Comparison of ENCODE assay signal across 11 mouse cellular contexts in genomic region chr7:44638663-44639062, GRCm38 (mm10). TPM values are rescaled to one million over a fixed set of nuclear protein-coding genes. Genes with fewer than 3 reads are reported as not detected.
DNase-seq lines count a peak whose midpoint lies in the region; ATAC-seq and TF ChIP-seq lines count a peak whose summit lies in the region.
"Had no signal": no experiment of that assay in that cellular context is flagged by ENCODE, and none has a peak within 500 bp of the region (broad histone marks: within the 10 kb centered on the region; RNA-seq: fewer than 3 reads in every experiment).

No protein-coding gene starts in this region.

- 0 out of 2 replicates have a peak, but pooled peaks have one; percentile 47 for ATAC-seq in heart, embryonic 11.5 days (replicated peaks; ENCODE audit: insufficient number of reproducible peaks, low FRiP score, low TSS enrichment)
- ATAC-seq in forebrain, embryonic 13.5 days = no peak
- no peak for ATAC-seq in midbrain, embryonic 13.5 days
- ATAC-seq in lung, postnatal 0 days = no peak

- H3K27me3 ChIP-seq in heart, embryonic 11.5 days (ENCODE audit: control insufficient read depth, insufficient read depth, low read length) = peaks cover 68% of the 10 kb centered on the region
- peaks cover 7% of the 10 kb centered on the region for H3K27me3 ChIP-seq in E14TG2a.4 (ENCODE audit: insufficient read depth, low read length)
- H3K27me3 ChIP-seq in forebrain, embryonic 13.5 days = peaks cover 68% of the 10 kb centered on the region
- peaks cover 76% of the 10 kb centered on the region for H3K27me3 ChIP-seq in midbrain, embryonic 13.5 days
- H3K27me3 ChIP-seq in lung, postnatal 0 days (replicated peaks; ENCODE audit: insufficient read depth, low read length) = no peaks in the 10 kb centered on the region; the same call in 1 of the 2 replicates

- TF ChIP-seq EP300 in lung, postnatal 0 days (IDR thresholded peaks at IDR 0.05) = no peak

- no peak overlapping the region for H3K4me3 ChIP-seq in heart, embryonic 11.5 days (ENCODE audit: low read depth, low read length)
- H3K4me3 ChIP-seq in E14TG2a.4 (replicated peaks; ENCODE audit: low read length) = peak overlapping the region; percentile 73
- peak overlapping the region; percentile 9; the same call in 1 of the 2 replicates for H3K4me3 ChIP-seq in forebrain, embryonic 13.5 days
- peak overlapping the region; percentile 4; the same call in 1 of the 2 replicates for H3K4me3 ChIP-seq in midbrain, embryonic 13.5 days (replicated peaks)
- H3K4me3 ChIP-seq in lung, postnatal 0 days (ENCODE audit: low read depth, low read length) = no peak overlapping the region

- H3K27ac ChIP-seq in heart, embryonic 11.5 days (ENCODE audit: low read depth, low read length) = no peak overlapping the region
- H3K27ac ChIP-seq in forebrain, embryonic 13.5 days = no peak overlapping the region
- H3K27ac ChIP-seq in midbrain, embryonic 13.5 days = no peak overlapping the region
- no peak overlapping the region for H3K27ac ChIP-seq in lung, postnatal 0 days (ENCODE audit: low read length)

- H3K4me1 ChIP-seq in heart, embryonic 11.5 days (ENCODE audit: control insufficient read depth, insufficient read depth, low read length) = no peaks in the 10 kb centered on the region
- H3K4me1 ChIP-seq in E14TG2a.4 (replicated peaks; ENCODE audit: low read depth, low read length) = peaks cover 52% of the 10 kb centered on the region
- peaks cover 7% of the 10 kb centered on the region; the same call in 1 of the 2 replicates for H3K4me1 ChIP-seq in forebrain, embryonic 13.5 days
- 0 out of 2 replicates have a peak, but pooled peaks cover 2% of the 10 kb centered on the region for H3K4me1 ChIP-seq in midbrain, embryonic 13.5 days (replicated peaks)
- no peaks in the 10 kb centered on the region for H3K4me1 ChIP-seq in lung, postnatal 0 days (ENCODE audit: insufficient read depth, low read depth, low read length)

- no peak for TF ChIP-seq CTCF in E14TG2a.4 (conservative IDR thresholded peaks at IDR 0.05; ENCODE audit: low read length)
- no peak for TF ChIP-seq CTCF in lung, postnatal 0 days (IDR thresholded peaks at IDR 0.05)

- WGBS in heart, embryonic 11.5 days (ENCODE audit: insufficient replicate concordance) = 3% methylated on average over 16 of the region's 16 CpGs
- WGBS in forebrain, embryonic 13.5 days = 2% methylated on average over 16 of the region's 16 CpGs
- 3% methylated on average over 16 of the region's 16 CpGs for WGBS in midbrain, embryonic 13.5 days
- WGBS in lung, postnatal 0 days = 11% methylated on average over 15 of the region's 16 CpGs

- H3K4me2 ChIP-seq in heart, embryonic 11.5 days = peak overlapping the region; percentile 37; the same call in 1 of the 2 replicates
- peak overlapping the region; percentile 33 for H3K4me2 ChIP-seq in forebrain, embryonic 13.5 days
- H3K4me2 ChIP-seq in midbrain, embryonic 13.5 days (replicated peaks) = peak overlapping the region; percentile 35
- H3K4me2 ChIP-seq in lung, postnatal 0 days (replicated peaks; ENCODE audit: low read depth, low read length) = no peak overlapping the region

- H3K36me3 ChIP-seq in heart, embryonic 11.5 days (ENCODE audit: control insufficient read depth, insufficient read depth, low read length) = no peaks in the 10 kb centered on the region
- no peaks in the 10 kb centered on the region for H3K36me3 ChIP-seq in E14TG2a.4 (ENCODE audit: insufficient read depth, low read length)
- H3K36me3 ChIP-seq in forebrain, embryonic 13.5 days (ENCODE audit: poor library complexity, severe bottlenecking) = no peaks in the 10 kb centered on the region
- no peaks in the 10 kb centered on the region for H3K36me3 ChIP-seq in midbrain, embryonic 13.5 days
- 0 out of 2 replicates have a peak, but pooled peaks cover 11% of the 10 kb centered on the region for H3K36me3 ChIP-seq in lung, postnatal 0 days (ENCODE audit: insufficient read depth, low read length)

- H3K9me3 ChIP-seq in heart, embryonic 11.5 days (replicated peaks; ENCODE audit: control insufficient read depth, low read length) = no peaks in the 10 kb centered on the region
- no peaks in the 10 kb centered on the region for H3K9me3 ChIP-seq in E14TG2a.4 (ENCODE audit: low read length)
- H3K9me3 ChIP-seq in forebrain, embryonic 13.5 days (replicated peaks) = no peaks in the 10 kb centered on the region
- no peaks in the 10 kb centered on the region for H3K9me3 ChIP-seq in midbrain, embryonic 13.5 days
- no peaks in the 10 kb centered on the region for H3K9me3 ChIP-seq in lung, postnatal 0 days (ENCODE audit: low read length)

- DNase-seq in heart, adult 8-10 months (ENCODE audit: low spot score) = no peak
- DNase-seq in thymus, postnatal 14 days = no peak
- no peak for DNase-seq in lung, postnatal 0 days (ENCODE audit: low spot score)
- DNase-seq in lung, postnatal 25 days (ENCODE audit: low spot score) = no peak
- DNase-seq: B cell, adult 2 months; gastrocnemius, postnatal 10 days; heart, postnatal 36 days had no signal

- no peak overlapping the region for H3K9ac ChIP-seq in heart, embryonic 11.5 days (ENCODE audit: low read depth, low read length)
- no peak overlapping the region for H3K9ac ChIP-seq in forebrain, embryonic 13.5 days
- H3K9ac ChIP-seq in midbrain, embryonic 13.5 days (replicated peaks) = 0 out of 2 replicates have a peak overlapping the region, but pooled peaks have one; percentile 14
- no peak overlapping the region for H3K9ac ChIP-seq in lung, postnatal 0 days (replicated peaks; ENCODE audit: low read depth)

RNA-seq across cellular contexts. Expression of gene Myh14, which starts 32.0 kb away (rescaled TPM):
- 0.31 and 0.56 TPM in 2 replicates for polyA plus RNA-seq in heart, embryonic 11.5 days (2014; fragmentation: Nextera tagmentation; extraction: Ambion mirVana)
- 100 to 1,000 TPM in 1 of 4 experiments, 10 to 100 TPM in 3; 88.0 to 111 (median 88.2) TPM for total RNA-seq in heart, adult 8-10 months (2022)
- 0.49 and 0.84 TPM in 2 replicates for polyA plus RNA-seq in forebrain, embryonic 13.5 days (2015; fragmentation: Nextera tagmentation; extraction: Ambion mirVana)
- polyA plus RNA-seq in midbrain, embryonic 13.5 days (2015; fragmentation: Nextera tagmentation; extraction: Ambion mirVana) = 0.84 and 1.2 TPM in 2 replicates
- 202 and 215 TPM in 2 replicates for polyA plus RNA-seq in lung, postnatal 0 days (2015; fragmentation: Nextera tagmentation; extraction: Ambion mirVana)

RNA-seq across cellular contexts. Expression of gene Kcnc3, which starts 48.2 kb away (rescaled TPM):
- 0.07 and 0.23 TPM in 2 replicates for polyA plus RNA-seq in heart, embryonic 11.5 days (2014; fragmentation: Nextera tagmentation; extraction: Ambion mirVana)
- 1 to 10 TPM; 2.7 to 4.0 (median 2.7) TPM for total RNA-seq in heart, adult 8-10 months (2022)
- 2.1 and 2.4 TPM in 2 replicates for polyA plus RNA-seq in forebrain, embryonic 13.5 days (2015; fragmentation: Nextera tagmentation; extraction: Ambion mirVana)
- polyA plus RNA-seq in midbrain, embryonic 13.5 days (2015; fragmentation: Nextera tagmentation; extraction: Ambion mirVana) = 3.7 and 4.4 TPM in 2 replicates
- polyA plus RNA-seq in lung, postnatal 0 days (2015; fragmentation: Nextera tagmentation; extraction: Ambion mirVana) = 3.8 TPM in 2 replicates

Comparison
In these comparisons a context has a peak if more than half of its experiments do, and no peak if none do; other contexts are left out.
1. H3K4me3 ChIP-seq: peak in E14TG2a.4 (single experiment), forebrain, embryonic 13.5 days (single experiment) and midbrain, embryonic 13.5 days (single experiment); none in heart, embryonic 11.5 days (single experiment) and lung, postnatal 0 days (single experiment).
2. RNA of gene Myh14, which starts 32.0 kb away (polyA plus RNA-seq): 202 to 215 TPM in lung, postnatal 0 days; 0.84 to 1.2 TPM in midbrain, embryonic 13.5 days, 0.31 to 0.56 TPM in heart, embryonic 11.5 days and 0.49 to 0.84 TPM in forebrain, embryonic 13.5 days; every median in the first group is over 10 times any median in the second.